18 mouse cellular contexts compared by ENCODE assay signal in the genomic region with DNA sequence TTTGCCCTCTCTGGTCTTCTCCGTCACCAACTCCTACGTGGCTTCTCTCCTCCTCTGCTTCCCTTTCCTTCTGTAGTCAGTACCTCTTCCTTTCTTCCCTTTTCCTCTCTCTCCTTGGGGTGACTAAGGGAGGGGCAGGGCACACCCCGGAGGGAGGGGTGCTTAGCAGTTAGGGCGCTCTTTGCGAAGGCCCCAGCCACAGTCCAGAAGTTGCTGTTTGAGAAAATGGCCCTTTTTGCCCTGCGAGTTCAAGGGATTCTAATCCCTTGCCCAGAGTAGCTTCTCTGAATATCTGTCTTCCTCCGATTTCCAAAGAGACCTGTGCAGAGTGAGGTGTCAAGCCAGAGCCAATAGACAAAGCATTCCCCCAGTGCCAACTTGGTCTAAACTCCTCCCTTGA. TPM values are rescaled to one million over a fixed set of nuclear protein-coding genes. Genes with fewer than 3 reads are reported as not detected.
A peak's percentile ranks its signal among the peaks of the same experiment; 100 is the strongest.
DNase-seq lines count a peak whose midpoint lies in the region; ATAC-seq and TF ChIP-seq lines count a peak whose summit lies in the region.
"Had no signal": no experiment of that assay in that cellular context is flagged by ENCODE, and none has a peak within 500 bp of the region (broad histone marks: within the 10 kb centered on the region; RNA-seq: fewer than 3 reads in every experiment).

Gene Cebpe, minus strand, starts transcription at position 101 of the 400 bp plus-strand sequence.

- peak; percentile 46 for ATAC-seq in granulocyte monocyte progenitor cell, adult 5-6 weeks (replicated peaks; ENCODE audit: poor library complexity, severe bottlenecking)
- ATAC-seq in megakaryocyte, adult 5-6 weeks (ENCODE audit: poor library complexity, severe bottlenecking) = peak; percentile 60
- no peak for ATAC-seq in hindbrain, embryonic 16.5 days
- ATAC-seq: forebrain, embryonic 13.5 days had no signal

- no peak within 1 kb of the TSS for H3K9ac ChIP-seq in liver, adult 2 months (ENCODE audit: low read depth, low read length)
- no peak within 1 kb of the TSS for H3K9ac ChIP-seq in hindbrain, embryonic 16.5 days (ENCODE audit: low read depth, low read length)
- H3K9ac ChIP-seq: forebrain, embryonic 13.5 days; heart, embryonic 13.5 days; hindbrain, embryonic 13.5 days had no signal

- no peaks in the 10 kb centered on the region for H3K36me3 ChIP-seq in liver, adult 2 months (ENCODE audit: control insufficient read depth, insufficient read depth, low read length)
- H3K36me3 ChIP-seq in hindbrain, embryonic 16.5 days (ENCODE audit: control insufficient read depth, insufficient read depth, low read length) = no peaks in the 10 kb centered on the region
- H3K36me3 ChIP-seq: heart, embryonic 13.5 days; hindbrain, embryonic 13.5 days had no signal

- no peak for DNase-seq in liver, adult 2 months (ENCODE audit: extremely low read depth, low read depth, low spot score)
- DNase-seq in liver = no peak
- DNase-seq in cerebellum, postnatal 14 days = no peak
- DNase-seq in adrenal gland, adult 18-20 months (ENCODE audit: low spot score in 2 of 2) = no peak
- DNase-seq: adrenal gland, adult 8-10 months; right cerebral cortex, postnatal 4 days had no signal

- peak within 1 kb of the TSS; percentile 40; the same call in 1 of the 2 replicates for H3K27ac ChIP-seq in liver, adult 2 months (replicated peaks; ENCODE audit: insufficient read depth, low read depth, low read length)
- H3K27ac ChIP-seq in bone marrow, adult 2 months (ENCODE audit: control insufficient read depth, insufficient read depth, low read depth, low read length, poor library complexity) = peak within 1 kb of the TSS; percentile 97
- no peak within 1 kb of the TSS for H3K27ac ChIP-seq in hindbrain, embryonic 16.5 days (ENCODE audit: low read depth, low read length)
- H3K27ac ChIP-seq: forebrain, embryonic 13.5 days; heart, embryonic 13.5 days; hindbrain, embryonic 13.5 days; stomach, postnatal 0 days had no signal

- H3K4me3 ChIP-seq in liver, adult 2 months (ENCODE audit: insufficient read depth, low read depth, low read length) = no peak within 1 kb of the TSS
- H3K4me3 ChIP-seq in bone marrow, adult 2 months (replicated peaks; ENCODE audit: control insufficient read depth, low read depth, low read length) = peak within 1 kb of the TSS; percentile 80
- no peak within 1 kb of the TSS for H3K4me3 ChIP-seq in hindbrain, embryonic 16.5 days (ENCODE audit: low read length)
- H3K4me3 ChIP-seq: forebrain, embryonic 13.5 days; heart, embryonic 13.5 days; hindbrain, embryonic 13.5 days had no signal

- H3K4me1 ChIP-seq in liver, adult 2 months (ENCODE audit: control insufficient read depth, insufficient read depth, low read length) = peaks cover 3% of the 10 kb centered on the region; the same call in 1 of the 2 replicates
- H3K4me1 ChIP-seq in bone marrow, adult 2 months (ENCODE audit: control insufficient read depth, insufficient read depth, low read length) = peaks cover 4% of the 10 kb centered on the region
- peaks cover 6% of the 10 kb centered on the region for H3K4me1 ChIP-seq in hindbrain, embryonic 16.5 days (ENCODE audit: control insufficient read depth, insufficient read depth, low read depth, low read length)

- no peak for TF ChIP-seq POLR2A in liver, adult 2 months (IDR thresholded peaks at IDR 0.05; ENCODE audit: extremely low read depth, insufficient read depth, low read length)
- TF ChIP-seq POLR2A in bone marrow, adult 2 months (IDR thresholded peaks at IDR 0.05; ENCODE audit: borderline replicate concordance, control insufficient read depth, low read depth, low read length) = no peak

- H3K4me2 ChIP-seq in hindbrain, embryonic 16.5 days (ENCODE audit: low read length) = no peak within 1 kb of the TSS
- H3K4me2 ChIP-seq: forebrain, embryonic 13.5 days; heart, embryonic 13.5 days; hindbrain, embryonic 13.5 days; midbrain, embryonic 11.5 days had no signal

- 80% methylated on average over 7 of the region's 7 CpGs for WGBS in liver, adult 2 months
- 29% methylated on average over 7 of the region's 7 CpGs for WGBS in bone marrow, adult 2 months
- 87% methylated on average over 7 of the region's 7 CpGs for WGBS in hindbrain, embryonic 16.5 days

- TF ChIP-seq CTCF in liver, adult 2 months (IDR thresholded peaks at IDR 0.05; ENCODE audit: low read depth, low read length) = no peak
- TF ChIP-seq CTCF in bone marrow, adult 2 months (IDR thresholded peaks at IDR 0.05; ENCODE audit: control insufficient read depth, insufficient read depth, low read length) = no peak

- H3K9me3 ChIP-seq in hindbrain, embryonic 16.5 days (ENCODE audit: control insufficient read depth, low read length) = no peaks in the 10 kb centered on the region
- H3K9me3 ChIP-seq: forebrain, embryonic 13.5 days; heart, embryonic 13.5 days; hindbrain, embryonic 13.5 days had no signal

- H3K79me2 ChIP-seq in liver, adult 2 months (ENCODE audit: control insufficient read depth, insufficient read depth, low read length) = no peaks in the 10 kb centered on the region

- no peaks in the 10 kb centered on the region for H3K27me3 ChIP-seq in liver, adult 2 months (ENCODE audit: control insufficient read depth, insufficient read depth, low read length)
- H3K27me3 ChIP-seq in hindbrain, embryonic 16.5 days (replicated peaks; ENCODE audit: control insufficient read depth, insufficient read depth, low read length) = no peaks in the 10 kb centered on the region

RNA-seq across cellular contexts. Expression of gene Cebpe, which starts in this region (rescaled TPM):
- total RNA-seq in liver, adult 2 months (2014; rRNA removed) = 5.6 and 7.9 TPM in 2 replicates
- polyA plus RNA-seq in liver, adult 2 months (2012; rRNA removed) = 12.4 and 12.9 TPM in 2 replicates
- polyA plus RNA-seq in bone marrow, adult 2 months (2011; ENCODE audit: insufficient read depth, insufficient read length, low replicate concordance, missing spikeins) = 41.3 and 90.9 TPM in 2 replicates
- 23.1 and 45.9 TPM in 2 replicates for total RNA-seq in granulocyte monocyte progenitor cell, adult 5-6 weeks (2014; fragmentation: Nextera tagmentation)
- total RNA-seq in granulocyte monocyte progenitor cell, adult 5-6 weeks (2017) = 57.2 and 63.7 TPM in 2 replicates
- 24.4 and 26.0 TPM in 2 replicates for total RNA-seq in megakaryocyte, adult 5-6 weeks (2015)
- total RNA-seq in megakaryocyte, adult 5-6 weeks (2017) = 41.9 and 52.8 TPM in 2 replicates
- not detected in 2 replicates for polyA plus RNA-seq in hindbrain, embryonic 16.5 days (2015; fragmentation: Nextera tagmentation; extraction: Ambion mirVana)
- total RNA-seq in adrenal gland, adult 18-20 months (2021) = under 1 TPM in 1 of 2 experiments, not detected in 1; 0.23 TPM
- total RNA-seq: adrenal gland, adult 8-10 months; gastrocnemius, adult 8-10 months; left cerebral cortex, postnatal 25 days had no signal
- polyA plus RNA-seq: forebrain, embryonic 13.5 days; heart, embryonic 13.5 days; hindbrain, embryonic 13.5 days; kidney, embryonic 14.5 days; midbrain, embryonic 11.5 days had no signal

Comparison
In these comparisons a context has a peak if more than half of its experiments do, and no peak if none do; other contexts are left out.
1. RNA of gene Cebpe (polyA plus RNA-seq): 41.3 to 90.9 TPM in bone marrow, adult 2 months and 12.4 to 12.9 TPM in liver, adult 2 months; not detected in hindbrain, embryonic 16.5 days; every median in the first group is over 10 times any median in the second.